Mouse (Mus musculus): Measurements from ENCODE around the gene Kirrel. TPM values are rescaled to one million over a fixed set of nuclear protein-coding genes. Genes with fewer than 3 reads are reported as not detected.
A peak's percentile ranks its signal among the peaks of the same experiment; 100 is the strongest.
"Not testable (repeated sequence)": the region's sequence is repeated elsewhere in the genome, so short reads cannot be mapped to it uniquely, and the experiment has no call there.

Kirrel gene
- polyA plus RNA-seq, 1 experiment from 2014 or later: 14.3 TPM

GRCm38 (mm10) chr3:87115271-87115670 is 59.3 kb downstream of the Kirrel start:
- no peak for DNase-seq (ENCODE audit: extremely low spot score, low spot score)
- Histone ChIP-seq H3K9me3 (no peaks in the 10 kb centered on the region), H3K27ac (peak overlapping the region; percentile 51), H3K27me3 (ENCODE audit: poor library complexity, severe bottlenecking) (no peaks in the 10 kb centered on the region), H3K4me3 (no peak overlapping the region), H3K4me1 (peaks cover 35% of the 10 kb centered on the region), H3K36me3 (replicated peaks) (peaks cover 65% of the 10 kb centered on the region)
- 84% methylated on average over 8 of the region's 8 CpGs for WGBS

GRCm38 (mm10) chr3:87114801-87115200 is 59.7 kb downstream of the Kirrel start:
- H3K27me3 ChIP-seq (ENCODE audit: poor library complexity, severe bottlenecking): no peaks in the 10 kb centered on the region
- no peak for DNase-seq (ENCODE audit: extremely low spot score, low spot score)
- no peaks in the 10 kb centered on the region for H3K9me3 ChIP-seq
- 83% methylated on average over 9 of the region's 9 CpGs for WGBS
- H3K4me1 ChIP-seq: peaks cover 35% of the 10 kb centered on the region
- H3K36me3 ChIP-seq (replicated peaks): peaks cover 60% of the 10 kb centered on the region
- H3K27ac ChIP-seq: peak overlapping the region; percentile 51
- H3K4me3 ChIP-seq: no peak overlapping the region

GRCm38 (mm10) chr3:87113881-87114280 is 60.7 kb downstream of the Kirrel start:
- DNase-seq (ENCODE audit: extremely low spot score, low spot score); H3K4me3 ChIP-seq; H3K27ac ChIP-seq; H3K9me3 ChIP-seq; H3K27me3 ChIP-seq (ENCODE audit: poor library complexity, severe bottlenecking): not testable (repeated sequence)
- H3K4me1 ChIP-seq: peaks cover 35% of the 10 kb centered on the region
- H3K36me3 ChIP-seq (replicated peaks): peaks cover 53% of the 10 kb centered on the region
- WGBS: 79% methylated on average over 1 of the region's 1 CpGs

GRCm38 (mm10) chr3:87112264-87112663 is 62.3 kb downstream of the Kirrel start:
- peaks cover 47% of the 10 kb centered on the region for H3K36me3 ChIP-seq (replicated peaks)
- 57% methylated on average over 3 of the region's 3 CpGs for WGBS

GRCm38 (mm10) chr3:87104856-87105255 is 69.7 kb downstream of the Kirrel start:
- DNase-seq (ENCODE audit: extremely low spot score, low spot score): no peak
- Histone ChIP-seq H3K27me3 (ENCODE audit: poor library complexity, severe bottlenecking) (no peaks in the 10 kb centered on the region), H3K4me3 (no peak overlapping the region), H3K4me1 (peaks cover 42% of the 10 kb centered on the region), H3K27ac (no peak overlapping the region), H3K36me3 (replicated peaks) (peaks cover 54% of the 10 kb centered on the region), H3K9me3 (no peaks in the 10 kb centered on the region)
- 82% methylated on average over 2 of the region's 2 CpGs for WGBS

More at GRCm38 (mm10) chr3:87112264-87112663, 62.3 kb downstream of the Kirrel start:
- Histone ChIP-seq H3K4me3 (no peak overlapping the region), H3K9me3 (no peaks in the 10 kb centered on the region), H3K27ac (no peak overlapping the region), H3K4me1 (peaks cover 31% of the 10 kb centered on the region), H3K27me3 (ENCODE audit: poor library complexity, severe bottlenecking) (no peaks in the 10 kb centered on the region)
- no peak for DNase-seq (ENCODE audit: extremely low spot score, low spot score)

GRCm38 (mm10) chr3:87102346-87102745 is 72.2 kb downstream of the Kirrel start:
- H3K4me1 ChIP-seq: peaks cover 54% of the 10 kb centered on the region
- H3K27me3 ChIP-seq (ENCODE audit: poor library complexity, severe bottlenecking): no peaks in the 10 kb centered on the region
- H3K4me3 ChIP-seq: no peak overlapping the region
- H3K9me3 ChIP-seq: no peaks in the 10 kb centered on the region
- H3K27ac ChIP-seq: peak overlapping the region; percentile 80
- DNase-seq (ENCODE audit: extremely low spot score, low spot score): no peak
- WGBS: 42% methylated on average over 7 of the region's 7 CpGs
- peaks cover 66% of the 10 kb centered on the region for H3K36me3 ChIP-seq (replicated peaks)

- H3K4me1 ChIP-seq: peaks cover 54% of the 10 kb centered on the region
- no peak for DNase-seq (ENCODE audit: extremely low spot score, low spot score)
- H3K4me3 ChIP-seq: no peak overlapping the region
- H3K27ac ChIP-seq: peak overlapping the region; percentile 80; the same call in 1 of the 2 replicates
- peaks cover 69% of the 10 kb centered on the region for H3K36me3 ChIP-seq (replicated peaks)
- no peaks in the 10 kb centered on the region for H3K27me3 ChIP-seq (ENCODE audit: poor library complexity, severe bottlenecking)
- WGBS: 86% methylated on average over 4 of the region's 4 CpGs
- H3K9me3 ChIP-seq: no peaks in the 10 kb centered on the region
These were observed 73.6 kb downstream of the Kirrel start for GRCm38 (mm10) chr3:87100911-87101310.

GRCm38 (mm10) chr3:87097969-87098946 is 76.3 kb downstream of the Kirrel start:
- H3K36me3 ChIP-seq (replicated peaks): peaks cover 75% of the 10 kb centered on the region
- no peak for DNase-seq (ENCODE audit: extremely low spot score, low spot score)
- 89% methylated on average over 19 of the region's 19 CpGs for WGBS
- H3K9me3 ChIP-seq: no peaks in the 10 kb centered on the region
- H3K4me3 ChIP-seq: no peak overlapping the region
- H3K27ac ChIP-seq: peak overlapping the region; percentile 44; the same call in 1 of the 2 replicates
- peaks cover 42% of the 10 kb centered on the region for H3K4me1 ChIP-seq
- H3K27me3 ChIP-seq (ENCODE audit: poor library complexity, severe bottlenecking): no peaks in the 10 kb centered on the region

GRCm38 (mm10) chr3:87097205-87097604 is 77.3 kb downstream of the Kirrel start:
- H3K36me3 ChIP-seq (replicated peaks): peaks cover 80% of the 10 kb centered on the region
- 95% methylated on average over 9 of the region's 9 CpGs for WGBS
- H3K9me3 ChIP-seq: no peaks in the 10 kb centered on the region
- no peak overlapping the region for H3K4me3 ChIP-seq
- no peak for DNase-seq (ENCODE audit: extremely low spot score, low spot score)
- H3K27me3 ChIP-seq (ENCODE audit: poor library complexity, severe bottlenecking): no peaks in the 10 kb centered on the region
- H3K27ac ChIP-seq: no peak overlapping the region
- H3K4me1 ChIP-seq: peaks cover 32% of the 10 kb centered on the region

- no peaks in the 10 kb centered on the region for H3K27me3 ChIP-seq (ENCODE audit: poor library complexity, severe bottlenecking)
- no peak overlapping the region for H3K4me3 ChIP-seq
- peak overlapping the region; percentile 65 for H3K27ac ChIP-seq
- 79% methylated on average over 6 of the region's 6 CpGs for WGBS
- H3K36me3 ChIP-seq (replicated peaks): peaks cover 84% of the 10 kb centered on the region
- H3K4me1 ChIP-seq: peaks cover 12% of the 10 kb centered on the region
- H3K9me3 ChIP-seq: no peaks in the 10 kb centered on the region
- no peak for DNase-seq (ENCODE audit: extremely low spot score, low spot score)
These were observed 80.8 kb downstream of the Kirrel start for GRCm38 (mm10) chr3:87093718-87094117.

- Histone ChIP-seq H3K9me3 (no peaks in the 10 kb centered on the region), H3K4me3 (no peak overlapping the region), H3K27ac (no peak overlapping the region), H3K4me1 (peaks cover 6% of the 10 kb centered on the region; the same call in 1 of the 2 replicates), H3K27me3 (ENCODE audit: poor library complexity, severe bottlenecking) (no peaks in the 10 kb centered on the region), H3K36me3 (replicated peaks) (peaks cover 86% of the 10 kb centered on the region)
- WGBS: 79% methylated on average over 13 of the region's 13 CpGs
- peak; percentile 50 for DNase-seq (ENCODE audit: extremely low spot score, low spot score)
These were observed 84.6 kb downstream of the Kirrel start for GRCm38 (mm10) chr3:87089694-87090565.

GRCm38 (mm10) chr3:87087146-87087545 is 87.4 kb downstream of the Kirrel start:
- Histone ChIP-seq H3K4me3 (no peak overlapping the region), H3K27me3 (ENCODE audit: poor library complexity, severe bottlenecking) (no peaks in the 10 kb centered on the region), H3K27ac (no peak overlapping the region), H3K4me1 (no peaks in the 10 kb centered on the region), H3K9me3 (no peaks in the 10 kb centered on the region), H3K36me3 (replicated peaks) (peaks cover 86% of the 10 kb centered on the region)
- DNase-seq (ENCODE audit: extremely low spot score, low spot score): no peak
- WGBS: 93% methylated on average over 7 of the region's 7 CpGs

All from forebrain, embryonic 10.5 days (tissue).